Mouse (Mus musculus) ES-Bruce4 (cell line): ENCODE measurements around the gene Dnah17.

ENCODE experiments used
- CTCF ChIP-seq: IDR thresholded peaks from one replicate; pipeline ENCODE4 v1.8.1; 2011; ENCODE audit warnings: low read depth, low read length
- POLR2A ChIP-seq: IDR thresholded peaks from one replicate; pipeline ENCODE4 v1.8.1; 2011; ENCODE audit warnings: low read length; ENCODE audit not compliant: insufficient read depth

GRCm38 (mm10) chr11:118145771-118146351 is 15.4 kb upstream of the Dnah17 start:
- TF ChIP-seq POLR2A (no peak), CTCF (no peak)
